Mouse (Mus musculus) liver, postnatal 0 days (tissue): Measurements from ENCODE around the gene Lcorl.

Source experiments
- CTCF ChIP-seq: sonication (generic); IDR thresholded peaks from 2 replicates; pipeline ENCODE4 v1.5.1; 2016; ENCODE audit warnings: antibody characterized with exemption, low read depth
- EP300 ChIP-seq: IDR thresholded peaks from 2 replicates; pipeline ENCODE4 v1.6.1; 2016; ENCODE audit warnings: antibody characterized with exemption, low read depth, mild to moderate bottlenecking

DNA sequence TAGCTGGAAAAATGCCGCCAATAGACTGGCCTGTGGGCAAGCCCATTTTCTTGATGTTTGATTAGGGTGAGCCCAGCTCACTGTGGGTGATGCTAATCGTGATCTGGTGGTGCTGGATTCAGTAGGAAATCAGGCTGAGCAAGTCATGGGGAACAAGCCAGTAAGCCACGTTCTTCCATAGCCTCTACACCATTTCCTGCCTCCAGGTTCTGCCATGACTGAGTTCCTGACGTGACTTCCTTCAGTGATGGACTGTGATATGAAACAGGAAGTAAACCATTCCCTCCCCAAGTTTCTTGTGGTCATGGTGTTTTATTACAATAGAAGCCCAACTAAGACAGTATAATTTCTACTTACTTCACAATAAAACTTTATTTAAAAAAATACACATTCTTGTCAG lies 179.8 kb downstream of the Lcorl start:
- TF ChIP-seq CTCF (no peak), EP300 (no peak)
